In the genomic region with DNA sequence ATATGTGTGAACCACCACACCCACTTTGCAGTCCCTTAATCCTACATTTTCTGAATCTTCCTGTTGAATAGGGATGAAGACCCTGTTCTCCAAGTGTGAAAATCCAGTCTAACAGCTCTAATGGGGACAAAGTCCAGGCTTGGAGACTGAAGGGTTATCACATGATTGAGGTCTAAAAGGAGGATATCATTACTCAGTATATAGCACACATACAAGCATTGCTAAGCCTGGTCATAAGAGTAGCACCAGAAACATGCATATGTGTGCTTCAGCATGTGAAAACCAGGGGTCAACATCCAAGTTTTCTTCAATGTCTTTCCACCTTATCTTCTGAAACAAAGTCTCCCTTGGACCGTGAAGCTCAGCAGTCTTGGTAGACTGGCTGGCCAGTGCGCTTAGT, we compare ENCODE assay signal across 42 mouse cellular contexts. TPM values are rescaled to one million over a fixed set of nuclear protein-coding genes. Genes with fewer than 3 reads are reported as not detected.
"Had no signal": no experiment of that assay in that cellular context is flagged by ENCODE, and none has a peak within 500 bp of the region (broad histone marks: within the 10 kb centered on the region; RNA-seq: fewer than 3 reads in every experiment).

No protein-coding gene starts in this region.

- H3K4me1 ChIP-seq: limb, embryonic 13.5 days; limb, embryonic 15.5 days had no signal

- H3K9me3 ChIP-seq: heart, embryonic 13.5 days; heart, embryonic 15.5 days; hindbrain, embryonic 13.5 days; hindbrain, embryonic 15.5 days; limb, embryonic 13.5 days; limb, embryonic 15.5 days; liver, embryonic 12.5 days had no signal

- DNase-seq: gastrocnemius, adult 2 months; gastrocnemius, postnatal 10 days; gastrocnemius, postnatal 25 days; heart, adult 18-20 months; heart, postnatal 14 days; heart, postnatal 36 days; kidney, adult 18-20 months; kidney, adult 8-10 months; kidney, postnatal 10 days; layer of hippocampus, adult 9-11 months; layer of hippocampus, postnatal 36 days; left cerebral cortex, postnatal 4 days had no signal

- H3K9ac ChIP-seq: heart, embryonic 13.5 days; heart, embryonic 15.5 days; hindbrain, embryonic 13.5 days; hindbrain, embryonic 15.5 days; limb, embryonic 13.5 days; limb, embryonic 15.5 days; liver, embryonic 12.5 days; liver, embryonic 14.5 days had no signal

- H3K36me3 ChIP-seq: hindbrain, embryonic 15.5 days had no signal

- H3K4me3 ChIP-seq: gastrocnemius, adult 2 months; heart, embryonic 13.5 days; heart, embryonic 15.5 days; hindbrain, embryonic 13.5 days; hindbrain, embryonic 15.5 days; limb, embryonic 13.5 days; limb, embryonic 15.5 days; liver, embryonic 12.5 days had no signal

- H3K4me2 ChIP-seq: heart, embryonic 11.5 days; heart, embryonic 13.5 days; heart, embryonic 15.5 days; hindbrain, embryonic 13.5 days; hindbrain, embryonic 15.5 days; limb, embryonic 13.5 days; limb, embryonic 15.5 days; liver, embryonic 12.5 days had no signal

- H3K27ac ChIP-seq: gastrocnemius, adult 2 months; heart, embryonic 13.5 days; heart, embryonic 15.5 days; hindbrain, embryonic 13.5 days; hindbrain, embryonic 15.5 days; hindbrain, postnatal 0 days; limb, embryonic 13.5 days; limb, embryonic 15.5 days; liver, embryonic 12.5 days; liver, embryonic 14.5 days had no signal

- H3K27me3 ChIP-seq: heart, embryonic 13.5 days; heart, embryonic 15.5 days; hindbrain, embryonic 13.5 days; hindbrain, embryonic 15.5 days; limb, embryonic 13.5 days; limb, embryonic 15.5 days; liver, embryonic 12.5 days had no signal

- ATAC-seq: hindbrain, postnatal 0 days; liver, embryonic 12.5 days had no signal

RNA-seq across cellular contexts. Expression of a gene that starts 40.6 kb away (rescaled TPM):
- total RNA-seq: gastrocnemius, adult 2 months; gastrocnemius, postnatal 10 days; gastrocnemius, postnatal 25 days; gastrocnemius, postnatal 4 days; granulocyte monocyte progenitor cell, adult 5-6 weeks; heart, adult 18-20 months; heart, adult 8-10 months; heart, postnatal 14 days; heart, postnatal 36 days; hematopoietic stem cell, adult 5-6 weeks; hindbrain, postnatal 0 days; layer of hippocampus, adult 18-20 months; layer of hippocampus, adult 8-10 months; layer of hippocampus, postnatal 14 days; layer of hippocampus, postnatal 36 days; left cerebral cortex, adult 18-20 months; left cerebral cortex, adult 8-10 months; left cerebral cortex, postnatal 10 days; left cerebral cortex, postnatal 25 days; left cerebral cortex, postnatal 4 days; liver, adult 2 months had no signal
- polyA plus RNA-seq: frontal cortex, adult 2 months; heart, embryonic 11.5 days; heart, embryonic 13.5 days; heart, embryonic 15.5 days; heart, postnatal 0 days; hindbrain, embryonic 11.5 days; hindbrain, embryonic 13.5 days; hindbrain, embryonic 15.5 days; hindbrain, postnatal 0 days; intestine, embryonic 14.5 days; kidney, embryonic 14.5 days; kidney, embryonic 16.5 days; large intestine, adult 2 months; limb, embryonic 11.5 days; limb, embryonic 13.5 days; limb, embryonic 15.5 days; liver, adult 2 months; liver, embryonic 12.5 days; liver, embryonic 14.5 days had no signal
